Mouse (Mus musculus) ES-Bruce4 (cell line): ENCODE measurements at regions not wholly inside any gene's neighbourhood (a gene's known extent, or its start where the extent isn't known, plus 50 kb on each side); places are given as distances from the start of the nearest gene placed in this dataset.

Source experiments
- H3K27ac ChIP-seq: 2 replicates; pipeline ENCODE4 v1.5.1; 2012; ENCODE audit warnings: low read length, inconsistent platforms; ENCODE audit not compliant: insufficient read depth
- H3K27me3 ChIP-seq: 2 replicates; pipeline ENCODE4 v1.6.1; 2012; ENCODE audit warnings: mild to moderate bottlenecking, low read length, inconsistent platforms; ENCODE audit not compliant: control insufficient read depth, poor library complexity, insufficient read depth, severe bottlenecking
- H3K36me3 ChIP-seq: 2 replicates; pipeline ENCODE4 v1.6.1; 2012; ENCODE audit warnings: inconsistent platforms, mild to moderate bottlenecking, low read length, moderate library complexity; ENCODE audit not compliant: control insufficient read depth, poor library complexity, insufficient read depth, severe bottlenecking
- H3K4me1 ChIP-seq: one replicate; pipeline ENCODE4 v1.8.1; 2011; ENCODE audit warnings: low read length; ENCODE audit not compliant: control insufficient read depth, insufficient read depth
- H3K4me3 ChIP-seq: 2 replicates; pipeline ENCODE4 v1.5.1; 2011; ENCODE audit warnings: low read depth, mild to moderate bottlenecking, low read length
- H3K9ac ChIP-seq: 2 replicates; pipeline ENCODE4 v1.6.1; 2012; ENCODE audit warnings: low read depth, mild to moderate bottlenecking, inconsistent platforms; ENCODE audit not compliant: poor library complexity, severe bottlenecking
- H3K9me3 ChIP-seq: replicated peaks from 2 replicates; pipeline ENCODE4 v1.6.1; 2012; ENCODE audit warnings: mild to moderate bottlenecking, low read length, inconsistent platforms; ENCODE audit not compliant: control insufficient read depth, poor library complexity, insufficient read depth, severe bottlenecking
- CTCF ChIP-seq: IDR thresholded peaks from one replicate; pipeline ENCODE4 v1.8.1; 2011; ENCODE audit warnings: low read depth, low read length
- EP300 ChIP-seq: IDR thresholded peaks from 2 replicates; pipeline ENCODE4 v1.6.1; 2011; ENCODE audit warnings: low read depth, low read length; ENCODE audit not compliant: insufficient read depth
- POLR2A ChIP-seq: IDR thresholded peaks from one replicate; pipeline ENCODE4 v1.8.1; 2011; ENCODE audit warnings: low read length; ENCODE audit not compliant: insufficient read depth

DNA sequence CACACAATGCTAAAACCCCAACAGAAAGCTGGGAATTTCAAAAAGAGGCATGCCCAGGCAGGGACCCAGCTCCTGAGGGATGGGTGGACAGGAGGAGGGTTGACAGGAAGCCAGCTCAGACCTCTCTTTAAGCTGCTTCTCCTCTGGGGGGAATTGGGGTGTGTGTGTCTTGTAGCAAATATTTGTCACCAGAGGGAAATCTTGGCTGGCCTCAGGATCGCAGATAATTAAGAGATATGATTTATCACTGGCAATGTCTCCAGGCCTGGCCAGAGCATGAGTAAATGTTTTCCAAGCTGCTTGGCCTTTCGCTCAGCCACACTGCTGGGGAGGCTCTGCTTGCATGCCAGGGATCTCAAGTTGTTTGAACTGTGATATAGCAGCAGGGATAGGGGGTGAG is 189.6 kb upstream of the Klf4 start:
- H3K9me3 ChIP-seq: no peaks in the 10 kb centered on the region
- H3K9ac ChIP-seq: no peak overlapping the region
- no peak overlapping the region for H3K27ac ChIP-seq
- no peaks in the 10 kb centered on the region for H3K4me1 ChIP-seq
- H3K27me3 ChIP-seq: no peaks in the 10 kb centered on the region
- no peak for TF ChIP-seq POLR2A
- TF ChIP-seq CTCF: no peak
- TF ChIP-seq EP300: no peak
- no peaks in the 10 kb centered on the region for H3K36me3 ChIP-seq
- no peak overlapping the region for H3K4me3 ChIP-seq

- no peaks in the 10 kb centered on the region for H3K36me3 ChIP-seq
- H3K4me1 ChIP-seq: no peaks in the 10 kb centered on the region
- no peak overlapping the region for H3K27ac ChIP-seq
- H3K9ac ChIP-seq: no peak overlapping the region
- H3K4me3 ChIP-seq: no peak overlapping the region
- TF ChIP-seq CTCF: no peak
- no peak for TF ChIP-seq EP300
- TF ChIP-seq POLR2A: no peak
- no peaks in the 10 kb centered on the region for H3K9me3 ChIP-seq
- H3K27me3 ChIP-seq: no peaks in the 10 kb centered on the region
These were observed 186.2 kb upstream of the Klf4 start for GRCm38 (mm10) chr4:55718438-55718837.

GRCm38 (mm10) chr4:55716161-55716651 is 183.9 kb upstream of the Klf4 start:
- TF ChIP-seq CTCF (no peak), EP300 (no peak), POLR2A (no peak)
- H3K36me3 ChIP-seq: no peaks in the 10 kb centered on the region
- no peaks in the 10 kb centered on the region for H3K27me3 ChIP-seq

GRCm38 (mm10) chr4:55711500-55712341 is 179.5 kb upstream of the Klf4 start:
- no peaks in the 10 kb centered on the region for H3K36me3 ChIP-seq
- H3K27me3 ChIP-seq: no peaks in the 10 kb centered on the region
- no peaks in the 10 kb centered on the region for H3K9me3 ChIP-seq
- no peak overlapping the region for H3K9ac ChIP-seq
- TF ChIP-seq EP300: no peak
- TF ChIP-seq CTCF: no peak
- TF ChIP-seq POLR2A: no peak
- H3K27ac ChIP-seq: no peak overlapping the region
- H3K4me1 ChIP-seq: no peaks in the 10 kb centered on the region
- H3K4me3 ChIP-seq: no peak overlapping the region

More at GRCm38 (mm10) chr4:55716161-55716651, 183.9 kb upstream of the Klf4 start:
- Histone ChIP-seq H3K4me1 (no peaks in the 10 kb centered on the region), H3K4me3 (no peak overlapping the region), H3K9ac (no peak overlapping the region), H3K27ac (no peak overlapping the region), H3K9me3 (no peaks in the 10 kb centered on the region)

DNA sequence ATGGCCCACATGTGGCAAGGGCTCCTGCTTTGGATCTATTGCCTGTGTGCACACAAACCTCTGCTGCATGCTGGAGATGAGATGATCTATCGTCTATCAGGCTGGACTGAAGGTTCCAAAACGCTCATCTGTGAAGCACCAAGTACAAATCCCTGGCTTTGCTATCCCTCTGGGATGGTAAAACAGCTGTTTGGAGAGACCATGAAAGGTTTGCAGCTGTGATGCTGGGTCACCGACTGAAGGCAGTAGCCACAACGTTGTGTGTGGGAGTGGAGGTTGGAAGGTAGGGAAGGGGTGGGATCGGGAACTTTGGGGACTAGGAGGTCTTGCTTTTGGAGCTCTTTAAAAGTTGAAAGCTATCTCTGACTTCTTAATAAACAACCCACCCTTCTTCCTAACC is 178.2 kb upstream of the Klf4 start:
- H3K9ac ChIP-seq: no peak overlapping the region
- H3K27me3 ChIP-seq: no peaks in the 10 kb centered on the region
- H3K9me3 ChIP-seq: no peaks in the 10 kb centered on the region
- TF ChIP-seq CTCF: no peak
- TF ChIP-seq EP300: no peak
- TF ChIP-seq POLR2A: no peak
- H3K27ac ChIP-seq: no peak overlapping the region
- H3K4me1 ChIP-seq: no peaks in the 10 kb centered on the region
- H3K4me3 ChIP-seq: no peak overlapping the region
- H3K36me3 ChIP-seq: no peaks in the 10 kb centered on the region

DNA sequence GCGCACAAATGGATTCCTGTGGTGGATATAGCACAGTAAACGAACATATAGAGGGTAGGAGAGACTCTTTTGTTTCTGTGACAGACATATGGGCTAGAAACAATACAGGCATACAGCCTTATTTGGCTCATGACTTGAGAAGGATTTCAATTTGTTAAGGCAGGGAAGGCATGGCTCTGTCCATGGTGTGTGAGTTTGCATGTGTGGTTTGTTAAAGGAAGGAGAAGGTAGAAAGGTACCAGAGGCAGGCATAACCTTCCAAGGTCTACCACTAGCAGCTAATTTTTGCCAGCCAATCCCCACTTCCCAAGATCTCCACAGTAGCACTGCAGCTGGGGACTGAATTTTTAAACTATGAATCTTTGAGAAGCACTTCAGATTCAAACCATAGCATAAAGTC is 176.5 kb upstream of the Klf4 start:
- no peaks in the 10 kb centered on the region for H3K27me3 ChIP-seq
- H3K9me3 ChIP-seq: no peaks in the 10 kb centered on the region
- H3K9ac ChIP-seq: no peak overlapping the region
- TF ChIP-seq EP300 (no peak), POLR2A (no peak), CTCF (no peak)
- no peaks in the 10 kb centered on the region for H3K36me3 ChIP-seq
- no peak overlapping the region for H3K4me3 ChIP-seq
- H3K4me1 ChIP-seq: no peaks in the 10 kb centered on the region
- H3K27ac ChIP-seq: no peak overlapping the region
